Mouse (Mus musculus): ENCODE results near the gene Rgl2.

DNA sequence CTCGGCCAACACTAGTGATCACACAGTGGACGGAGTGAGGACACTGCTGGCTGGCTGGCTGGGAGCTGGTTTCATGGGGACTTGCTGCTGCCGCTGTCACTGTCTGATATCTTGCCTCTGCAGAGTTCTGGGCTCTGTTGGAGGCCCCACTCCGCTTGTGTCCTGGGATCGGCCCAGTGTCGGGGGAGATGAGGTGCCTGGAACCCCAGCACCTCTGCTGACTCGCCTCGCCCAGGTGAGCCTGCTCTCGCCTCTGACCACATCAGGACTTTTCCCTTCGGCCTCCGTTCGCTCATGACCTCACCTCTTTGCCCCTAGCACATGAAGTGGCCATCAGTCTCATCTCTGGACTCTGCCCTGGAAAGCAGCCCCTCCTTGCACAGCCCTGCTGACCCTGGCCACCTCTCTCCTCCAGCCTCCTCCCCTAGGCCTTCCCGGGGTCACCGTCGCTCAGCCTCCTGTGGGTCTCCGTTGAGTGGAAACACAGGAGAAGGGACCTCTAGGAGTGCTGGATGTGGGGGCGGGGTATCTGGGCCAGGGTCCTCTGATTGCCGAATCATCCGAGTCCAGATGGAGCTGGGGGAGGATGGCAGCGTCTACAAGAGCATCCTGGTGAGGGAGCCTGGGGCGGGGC lies 6.2 kb downstream of the Rgl2 start:
- TF ChIP-seq CTCF (IDR thresholded peaks at IDR 0.05; ENCODE audit: control insufficient read depth, insufficient read depth, insufficient read length) (no peak), MYOD1 (IDR thresholded peaks at IDR 0.05; ENCODE audit: control insufficient read depth, insufficient read length, low read depth) (no peak)

Data from C2C12 (cell line).